Mouse (Mus musculus) intestine, embryonic 15.5 days (tissue): ENCODE results near the gene Rhbdf1. TPM values are rescaled to one million over a fixed set of nuclear protein-coding genes. Genes with fewer than 3 reads are reported as not detected.

Experiments
- ATAC-seq: fragments of 200-750 bp; cut with Nextera tagmentation; 2 replicates; pipeline ENCODE4 v1.8.0; 2017; ENCODE audit warnings: moderate TSS enrichment, moderate library complexity
- H3K27ac ChIP-seq: fragments of 300-500 bp; sonication (generic); 2 replicates; pipeline ENCODE4 v1.5.1; 2015; ENCODE audit warnings: mild to moderate bottlenecking, inconsistent platforms
- H3K27me3 ChIP-seq: fragments of 300-500 bp; sonication (generic); replicated peaks from 2 replicates; pipeline ENCODE4 v1.6.1; 2015; ENCODE audit warnings: inconsistent platforms
- H3K36me3 ChIP-seq: fragments of 300-500 bp; sonication (generic); 2 replicates; pipeline ENCODE4 v1.6.1; 2015; ENCODE audit warnings: inconsistent platforms
- H3K4me1 ChIP-seq: fragments of 300-500 bp; sonication (generic); replicated peaks from 2 replicates; pipeline ENCODE4 v1.6.1; 2015; ENCODE audit warnings: inconsistent platforms
- H3K4me2 ChIP-seq: fragments of 300-500 bp; sonication (generic); replicated peaks from 2 replicates; pipeline ENCODE4 v1.6.1; 2015; ENCODE audit warnings: mild to moderate bottlenecking, inconsistent platforms
- H3K4me3 ChIP-seq: fragments of 300-500 bp; sonication (generic); replicated peaks from 2 replicates; pipeline ENCODE4 v1.5.1; 2015; ENCODE audit warnings: inconsistent platforms
- H3K9ac ChIP-seq: fragments of 300-500 bp; sonication (generic); 2 replicates; pipeline ENCODE4 v1.6.1; 2015; ENCODE audit warnings: inconsistent platforms
- H3K9me3 ChIP-seq: fragments of 300-500 bp; sonication (generic); 2 replicates; pipeline ENCODE4 v1.6.1; 2016; ENCODE audit warnings: inconsistent platforms
- WGBS: fragments of 180-500 bp; shearing (Covaris S2); methylation state at CpG from one replicate; pipeline ENCODE4 v1.1.7; 2015; 5-methylcytosine and 5-hydroxymethylcytosine counted together
- polyA plus RNA-seq: library from polyadenylated mRNA; unstranded; fragments of >200 nt; fragmentation: Nextera tagmentation; extraction: Ambion mirVana; gene quantifications from 2 replicates; pipeline ENCODE4 v1.2.1, GENCODE M21; 2015

Rhbdf1 gene
- polyA plus RNA-seq, 1 experiment from 2014 or later = 53.5 TPM

GRCm38 (mm10) chr11:32161922-32162804 is 59.9 kb downstream of the Rhbdf1 start:
- ATAC-seq = peak; percentile 91
- Histone ChIP-seq H3K4me3 (peak overlapping the region; percentile 21), H3K9me3 (no peaks in the 10 kb centered on the region), H3K36me3 (no peaks in the 10 kb centered on the region), H3K4me2 (peak overlapping the region; percentile 66), H3K27me3 (0 out of 2 replicates have a peak, but pooled peaks cover 3% of the 10 kb centered on the region), H3K9ac (no peak overlapping the region), H3K27ac (no peak overlapping the region), H3K4me1 (peaks cover 7% of the 10 kb centered on the region)
- 14% methylated on average over 28 of the region's 28 CpGs for WGBS

GRCm38 (mm10) chr11:32161500-32161899 is 60.6 kb downstream of the Rhbdf1 start:
- Histone ChIP-seq H3K27me3 (0 out of 2 replicates have a peak, but pooled peaks cover 3% of the 10 kb centered on the region), H3K27ac (no peak overlapping the region), H3K4me2 (peak overlapping the region; percentile 66), H3K36me3 (no peaks in the 10 kb centered on the region), H3K9ac (no peak overlapping the region), H3K9me3 (no peaks in the 10 kb centered on the region), H3K4me3 (no peak overlapping the region), H3K4me1 (peaks cover 7% of the 10 kb centered on the region)
- 9% methylated on average over 9 of the region's 9 CpGs for WGBS
- peak; percentile 62 for ATAC-seq

GRCm38 (mm10) chr11:32160341-32160740 is 61.8 kb downstream of the Rhbdf1 start:
- H3K9ac ChIP-seq = no peak overlapping the region
- no peaks in the 10 kb centered on the region for H3K36me3 ChIP-seq
- H3K9me3 ChIP-seq = no peaks in the 10 kb centered on the region
- H3K27ac ChIP-seq = no peak overlapping the region
- ATAC-seq = no peak
- peaks cover 7% of the 10 kb centered on the region for H3K4me1 ChIP-seq
- H3K4me2 ChIP-seq = no peak overlapping the region
- 77% methylated on average over 7 of the region's 7 CpGs for WGBS
- no peak overlapping the region for H3K4me3 ChIP-seq
- H3K27me3 ChIP-seq = 0 out of 2 replicates have a peak, but pooled peaks cover 3% of the 10 kb centered on the region

Other genes starting within 250 kb of the Rhbdf1 start
- gene Nsg2, start 221.8 kb downstream of the Rhbdf1 start, polyA plus RNA-seq = 10.0 and 12.0 TPM in 2 replicates
- gene Il9r, start 22.0 kb downstream of the Rhbdf1 start, polyA plus RNA-seq = 0.09 and 0.11 TPM in 2 replicates
- 45.1 and 49.1 TPM in 2 replicates for gene Snrnp25, start 16.9 kb downstream of the Rhbdf1 start, polyA plus RNA-seq
- gene Mpg, start 4.2 kb upstream of the Rhbdf1 start, polyA plus RNA-seq = 30.8 and 36.6 TPM in 2 replicates
- gene Nprl3, start 45.4 kb upstream of the Rhbdf1 start, polyA plus RNA-seq = 29.4 and 33.6 TPM in 2 replicates
- 36.3 and 48.2 TPM in 2 replicates for gene Hba-x, start 54.1 kb upstream of the Rhbdf1 start, polyA plus RNA-seq
- 4,064 and 4,369 TPM in 2 replicates for gene Hba-a1, start 61.2 kb upstream of the Rhbdf1 start, polyA plus RNA-seq
- gene Hbq1b, start 64.7 kb upstream of the Rhbdf1 start, polyA plus RNA-seq = 3.0 and 3.3 TPM in 2 replicates
- gene Hba-a2, start 74.2 kb upstream of the Rhbdf1 start, polyA plus RNA-seq = 10,966 and 11,197 TPM in 2 replicates
- 0.40 and 0.68 TPM in 2 replicates for gene Hbq1a, start 77.8 kb upstream of the Rhbdf1 start, polyA plus RNA-seq
- gene Sh3pxd2b, start 125.5 kb upstream of the Rhbdf1 start, polyA plus RNA-seq = 12.9 and 13.5 TPM in 2 replicates
- gene Ubtd2, start 233.1 kb upstream of the Rhbdf1 start, polyA plus RNA-seq = 29.4 and 34.0 TPM in 2 replicates